Mouse (Mus musculus): ENCODE measurements at regions not wholly inside any gene's neighbourhood (a gene's known extent, or its start where the extent isn't known, plus 50 kb on each side); places are given as distances from the start of the nearest gene placed in this dataset.

GRCm38 (mm10) chr8:8037929-8038328 lies 623.1 kb downstream of the Efnb2 start:
- 34% methylated on average over 1 of the region's 1 CpGs for WGBS
- ATAC-seq (ENCODE audit: low FRiP score, low TSS enrichment): no peak
- Histone ChIP-seq H3K9ac (ENCODE audit: low read depth, low read length) (no peak overlapping the region), H3K36me3 (ENCODE audit: control insufficient read depth, insufficient read depth, low read length) (no peaks in the 10 kb centered on the region), H3K4me1 (ENCODE audit: control insufficient read depth, insufficient read depth, low read length) (no peaks in the 10 kb centered on the region), H3K27me3 (ENCODE audit: control insufficient read depth, insufficient read depth, low read length) (no peaks in the 10 kb centered on the region), H3K9me3 (ENCODE audit: control insufficient read depth, low read length) (no peaks in the 10 kb centered on the region), H3K4me3 (ENCODE audit: low read length) (no peak overlapping the region), H3K27ac (ENCODE audit: low read depth, low read length) (no peak overlapping the region), H3K4me2 (replicated peaks; ENCODE audit: low read depth, low read length) (no peak overlapping the region)

GRCm38 (mm10) chr8:8011151-8011550 lies 649.9 kb downstream of the Efnb2 start:
- Histone ChIP-seq H3K27me3 (ENCODE audit: control insufficient read depth, insufficient read depth, low read length) (no peaks in the 10 kb centered on the region), H3K9me3 (ENCODE audit: control insufficient read depth, low read length) (no peaks in the 10 kb centered on the region), H3K9ac (ENCODE audit: low read depth, low read length) (no peak overlapping the region), H3K36me3 (ENCODE audit: control insufficient read depth, insufficient read depth, low read length) (no peaks in the 10 kb centered on the region), H3K4me1 (ENCODE audit: control insufficient read depth, insufficient read depth, low read length) (no peaks in the 10 kb centered on the region), H3K27ac (ENCODE audit: low read depth, low read length) (no peak overlapping the region), H3K4me3 (ENCODE audit: low read length) (no peak overlapping the region), H3K4me2 (replicated peaks; ENCODE audit: low read depth, low read length) (no peak overlapping the region)
- WGBS: 83% methylated on average over 4 of the region's 4 CpGs
- ATAC-seq (ENCODE audit: low FRiP score, low TSS enrichment): no peak

GRCm38 (mm10) chr8:7994905-7995304 lies 666.1 kb downstream of the Efnb2 start:
- H3K27me3 ChIP-seq (ENCODE audit: control insufficient read depth, insufficient read depth, low read length): no peaks in the 10 kb centered on the region
- no peak overlapping the region for H3K4me3 ChIP-seq (ENCODE audit: low read length)
- no peaks in the 10 kb centered on the region for H3K4me1 ChIP-seq (ENCODE audit: control insufficient read depth, insufficient read depth, low read length)
- WGBS: 60% methylated on average over 2 of the region's 2 CpGs
- no peaks in the 10 kb centered on the region for H3K36me3 ChIP-seq (ENCODE audit: control insufficient read depth, insufficient read depth, low read length)
- no peaks in the 10 kb centered on the region for H3K9me3 ChIP-seq (ENCODE audit: control insufficient read depth, low read length)
- no peak for ATAC-seq (ENCODE audit: low FRiP score, low TSS enrichment)
- H3K9ac ChIP-seq (ENCODE audit: low read depth, low read length): no peak overlapping the region
- H3K27ac ChIP-seq (ENCODE audit: low read depth, low read length): no peak overlapping the region
- H3K4me2 ChIP-seq (replicated peaks; ENCODE audit: low read depth, low read length): no peak overlapping the region

GRCm38 (mm10) chr8:7988820-7989219 lies 672.2 kb downstream of the Efnb2 start:
- Histone ChIP-seq H3K36me3 (ENCODE audit: control insufficient read depth, insufficient read depth, low read length) (no peaks in the 10 kb centered on the region), H3K27ac (ENCODE audit: low read depth, low read length) (no peak overlapping the region), H3K27me3 (ENCODE audit: control insufficient read depth, insufficient read depth, low read length) (no peaks in the 10 kb centered on the region), H3K9ac (ENCODE audit: low read depth, low read length) (no peak overlapping the region), H3K4me1 (ENCODE audit: control insufficient read depth, insufficient read depth, low read length) (no peaks in the 10 kb centered on the region), H3K4me2 (replicated peaks; ENCODE audit: low read depth, low read length) (no peak overlapping the region), H3K4me3 (ENCODE audit: low read length) (no peak overlapping the region), H3K9me3 (ENCODE audit: control insufficient read depth, low read length) (no peaks in the 10 kb centered on the region)
- ATAC-seq (ENCODE audit: low FRiP score, low TSS enrichment): no peak
- 85% methylated on average over 3 of the region's 3 CpGs for WGBS

- Histone ChIP-seq H3K27me3 (ENCODE audit: control insufficient read depth, insufficient read depth, low read length) (no peaks in the 10 kb centered on the region), H3K4me1 (ENCODE audit: control insufficient read depth, insufficient read depth, low read length) (no peaks in the 10 kb centered on the region), H3K9ac (ENCODE audit: low read depth, low read length) (no peak overlapping the region), H3K27ac (ENCODE audit: low read depth, low read length) (no peak overlapping the region), H3K9me3 (ENCODE audit: control insufficient read depth, low read length) (no peaks in the 10 kb centered on the region), H3K36me3 (ENCODE audit: control insufficient read depth, insufficient read depth, low read length) (no peaks in the 10 kb centered on the region), H3K4me2 (replicated peaks; ENCODE audit: low read depth, low read length) (no peak overlapping the region), H3K4me3 (ENCODE audit: low read length) (no peak overlapping the region)
- WGBS: 70% methylated on average over 6 of the region's 6 CpGs
- no peak for ATAC-seq (ENCODE audit: low FRiP score, low TSS enrichment)
Measured at GRCm38 (mm10) chr8:7977020-7977419, 684.0 kb downstream of the Efnb2 start.

- Histone ChIP-seq H3K27ac (ENCODE audit: low read depth, low read length) (no peak overlapping the region), H3K4me1 (ENCODE audit: control insufficient read depth, insufficient read depth, low read length) (no peaks in the 10 kb centered on the region), H3K4me3 (ENCODE audit: low read length) (no peak overlapping the region), H3K9me3 (ENCODE audit: control insufficient read depth, low read length) (no peaks in the 10 kb centered on the region), H3K27me3 (ENCODE audit: control insufficient read depth, insufficient read depth, low read length) (no peaks in the 10 kb centered on the region), H3K4me2 (replicated peaks; ENCODE audit: low read depth, low read length) (no peak overlapping the region), H3K9ac (ENCODE audit: low read depth, low read length) (no peak overlapping the region), H3K36me3 (ENCODE audit: control insufficient read depth, insufficient read depth, low read length) (no peaks in the 10 kb centered on the region)
- no peak for ATAC-seq (ENCODE audit: low FRiP score, low TSS enrichment)
- 90% methylated on average over 4 of the region's 4 CpGs for WGBS
Measured at GRCm38 (mm10) chr8:7973791-7974190, 687.3 kb downstream of the Efnb2 start.

- Histone ChIP-seq H3K27me3 (ENCODE audit: control insufficient read depth, insufficient read depth, low read length) (no peaks in the 10 kb centered on the region), H3K27ac (ENCODE audit: low read depth, low read length) (no peak overlapping the region), H3K36me3 (ENCODE audit: control insufficient read depth, insufficient read depth, low read length) (no peaks in the 10 kb centered on the region), H3K9me3 (ENCODE audit: control insufficient read depth, low read length) (no peaks in the 10 kb centered on the region), H3K4me3 (ENCODE audit: low read length) (no peak overlapping the region), H3K4me2 (replicated peaks; ENCODE audit: low read depth, low read length) (no peak overlapping the region), H3K4me1 (ENCODE audit: control insufficient read depth, insufficient read depth, low read length) (no peaks in the 10 kb centered on the region), H3K9ac (ENCODE audit: low read depth, low read length) (no peak overlapping the region)
- 96% methylated on average over 2 of the region's 2 CpGs for WGBS
- no peak for ATAC-seq (ENCODE audit: low FRiP score, low TSS enrichment)
Measured at GRCm38 (mm10) chr8:7964276-7964675, 696.8 kb downstream of the Efnb2 start.

GRCm38 (mm10) chr8:7956745-7957144 lies 704.3 kb downstream of the Efnb2 start:
- ATAC-seq (ENCODE audit: low FRiP score, low TSS enrichment): no peak
- Histone ChIP-seq H3K27me3 (ENCODE audit: control insufficient read depth, insufficient read depth, low read length) (no peaks in the 10 kb centered on the region), H3K4me2 (replicated peaks; ENCODE audit: low read depth, low read length) (no peak overlapping the region), H3K9me3 (ENCODE audit: control insufficient read depth, low read length) (no peaks in the 10 kb centered on the region), H3K27ac (ENCODE audit: low read depth, low read length) (no peak overlapping the region), H3K4me3 (ENCODE audit: low read length) (no peak overlapping the region), H3K4me1 (ENCODE audit: control insufficient read depth, insufficient read depth, low read length) (no peaks in the 10 kb centered on the region), H3K9ac (ENCODE audit: low read depth, low read length) (no peak overlapping the region), H3K36me3 (ENCODE audit: control insufficient read depth, insufficient read depth, low read length) (no peaks in the 10 kb centered on the region)

- H3K4me2 ChIP-seq (replicated peaks; ENCODE audit: low read depth, low read length): no peak overlapping the region
- no peak overlapping the region for H3K27ac ChIP-seq (ENCODE audit: low read depth, low read length)
- no peaks in the 10 kb centered on the region for H3K4me1 ChIP-seq (ENCODE audit: control insufficient read depth, insufficient read depth, low read length)
- H3K27me3 ChIP-seq (ENCODE audit: control insufficient read depth, insufficient read depth, low read length): no peaks in the 10 kb centered on the region
- H3K36me3 ChIP-seq (ENCODE audit: control insufficient read depth, insufficient read depth, low read length): no peaks in the 10 kb centered on the region
- no peak for ATAC-seq (ENCODE audit: low FRiP score, low TSS enrichment)
- no peaks in the 10 kb centered on the region for H3K9me3 ChIP-seq (ENCODE audit: control insufficient read depth, low read length)
- WGBS: 90% methylated on average over 3 of the region's 3 CpGs
- H3K9ac ChIP-seq (ENCODE audit: low read depth, low read length): no peak overlapping the region
- H3K4me3 ChIP-seq (ENCODE audit: low read length): no peak overlapping the region
Measured at GRCm38 (mm10) chr8:7954851-7955250, 706.2 kb downstream of the Efnb2 start.

Measured in kidney, embryonic 14.5 days (tissue).